Mouse (Mus musculus) hindbrain, embryonic 16.5 days (tissue): Measurements from ENCODE around the gene Tmem145. TPM values are rescaled to one million over a fixed set of nuclear protein-coding genes. Genes with fewer than 3 reads are reported as not detected.

Experiments used
- ATAC-seq: fragments of 200-750 bp; cut with Nextera tagmentation; 2 replicates; pipeline ENCODE4 v1.8.0; 2017; ENCODE audit warnings: moderate TSS enrichment, moderate library complexity
- H3K27ac ChIP-seq: fragments of 300-500 bp; sonication (generic); 2 replicates; pipeline ENCODE4 v1.5.1; 2014; ENCODE audit warnings: low read depth, mild to moderate bottlenecking, control low read depth, low read length, moderate library complexity
- H3K27me3 ChIP-seq: fragments of 300-500 bp; sonication (generic); replicated peaks from 2 replicates; pipeline ENCODE4 v1.6.1; 2014; ENCODE audit warnings: low read length; ENCODE audit not compliant: control insufficient read depth, insufficient read depth
- H3K36me3 ChIP-seq: fragments of 300-500 bp; sonication (generic); 2 replicates; pipeline ENCODE4 v1.6.1; 2014; ENCODE audit warnings: mild to moderate bottlenecking, low read length, moderate library complexity, mixed read lengths; ENCODE audit not compliant: control insufficient read depth, insufficient read depth
- H3K4me1 ChIP-seq: fragments of 300-500 bp; sonication (generic); 2 replicates; pipeline ENCODE4 v1.6.1; 2014; ENCODE audit warnings: low read depth, low read length; ENCODE audit not compliant: control insufficient read depth, insufficient read depth
- H3K4me2 ChIP-seq: fragments of 300-500 bp; sonication (generic); 2 replicates; pipeline ENCODE4 v1.6.1; 2014; ENCODE audit warnings: mild to moderate bottlenecking, low read length, control low read depth, moderate library complexity
- H3K4me3 ChIP-seq: fragments of 300-500 bp; sonication (generic); 2 replicates; pipeline ENCODE4 v1.5.1; 2014; ENCODE audit warnings: mild to moderate bottlenecking, low read length, control low read depth, moderate library complexity
- H3K9ac ChIP-seq: fragments of 300-500 bp; sonication (generic); 2 replicates; pipeline ENCODE4 v1.6.1; 2014; ENCODE audit warnings: low read depth, mild to moderate bottlenecking, control low read depth, low read length, moderate library complexity
- H3K9me3 ChIP-seq: fragments of 300-500 bp; sonication (generic); 2 replicates; pipeline ENCODE4 v1.6.1; 2014; ENCODE audit warnings: mild to moderate bottlenecking, low read length, moderate library complexity; ENCODE audit not compliant: control insufficient read depth
- WGBS: fragments of 180-500 bp; shearing (Covaris S2); extraction: QIAGEN DNeasy Blood & Tissue Kit; methylation state at CpG from one replicate; pipeline ENCODE4 v1.1.7; 2014; 5-methylcytosine and 5-hydroxymethylcytosine counted together
- polyA plus RNA-seq: library from polyadenylated mRNA; unstranded; fragments of >200 nt; fragmentation: Nextera tagmentation; extraction: Ambion mirVana; gene quantifications from 2 replicates; pipeline ENCODE4 v1.2.1, GENCODE M21; 2015

The Tmem145 gene
- polyA plus RNA-seq, 1 experiment from 2014 or later, result 78.7 TPM

GRCm38 (mm10) chr7:25274996-25275395 lies 30.9 kb upstream of the Tmem145 start:
- peaks cover 32% of the 10 kb centered on the region for H3K4me1 ChIP-seq

GRCm38 (mm10) chr7:25275555-25276298 lies 30.2 kb upstream of the Tmem145 start:
- Histone ChIP-seq H3K27me3 (no peaks in the 10 kb centered on the region), H3K4me3 (no peak overlapping the region), H3K9ac (peak overlapping the region; percentile 41; the same call in 1 of the 2 replicates), H3K36me3 (peaks cover 22% of the 10 kb centered on the region; the same call in 1 of the 2 replicates), H3K4me2 (no peak overlapping the region), H3K4me1 (peaks cover 36% of the 10 kb centered on the region), H3K9me3 (no peaks in the 10 kb centered on the region), H3K27ac (peak overlapping the region; percentile 20; the same call in 1 of the 2 replicates)
- 65% methylated on average over 9 of the region's 9 CpGs for WGBS
- ATAC-seq, result no peak

More at GRCm38 (mm10) chr7:25274996-25275395, 30.9 kb upstream of the Tmem145 start:
- H3K9ac ChIP-seq, result no peak overlapping the region
- no peak overlapping the region for H3K27ac ChIP-seq
- no peaks in the 10 kb centered on the region for H3K27me3 ChIP-seq
- no peaks in the 10 kb centered on the region for H3K9me3 ChIP-seq
- ATAC-seq, result no peak
- 82% methylated on average over 3 of the region's 3 CpGs for WGBS
- no peak overlapping the region for H3K4me3 ChIP-seq
- H3K4me2 ChIP-seq, result no peak overlapping the region
- H3K36me3 ChIP-seq, result peaks cover 22% of the 10 kb centered on the region; the same call in 1 of the 2 replicates

DNA sequence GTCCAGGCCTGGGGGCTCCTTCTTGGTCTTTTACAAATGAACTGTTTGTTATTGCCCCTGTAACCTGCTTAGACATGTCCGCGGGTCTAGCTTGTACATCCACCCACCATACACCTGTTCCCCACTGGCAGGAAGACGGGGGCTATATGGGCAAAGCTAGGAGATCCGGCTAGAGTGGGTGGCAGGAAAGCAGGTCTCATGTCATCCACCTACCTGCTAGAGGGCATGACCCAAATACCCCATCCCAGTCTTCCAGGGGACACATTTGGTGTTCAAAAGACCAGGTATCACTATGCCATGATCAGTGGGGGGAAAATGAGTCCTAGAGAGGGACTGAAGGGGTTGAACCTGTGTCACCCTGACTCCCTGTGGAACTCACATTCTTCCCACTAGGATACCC lies 28.5 kb upstream of the Tmem145 start:
- Histone ChIP-seq H3K4me3 (no peak overlapping the region; the same call in 1 of the 2 replicates), H3K36me3 (peaks cover 10% of the 10 kb centered on the region; the same call in 1 of the 2 replicates), H3K9ac (peak overlapping the region; percentile 1; the same call in 1 of the 2 replicates), H3K4me1 (peaks cover 45% of the 10 kb centered on the region), H3K4me2 (peak overlapping the region; percentile 73), H3K27ac (peak overlapping the region; percentile 65), H3K27me3 (no peaks in the 10 kb centered on the region), H3K9me3 (no peaks in the 10 kb centered on the region)
- ATAC-seq, result no peak
- WGBS, result 90% methylated on average over 4 of the region's 4 CpGs

DNA sequence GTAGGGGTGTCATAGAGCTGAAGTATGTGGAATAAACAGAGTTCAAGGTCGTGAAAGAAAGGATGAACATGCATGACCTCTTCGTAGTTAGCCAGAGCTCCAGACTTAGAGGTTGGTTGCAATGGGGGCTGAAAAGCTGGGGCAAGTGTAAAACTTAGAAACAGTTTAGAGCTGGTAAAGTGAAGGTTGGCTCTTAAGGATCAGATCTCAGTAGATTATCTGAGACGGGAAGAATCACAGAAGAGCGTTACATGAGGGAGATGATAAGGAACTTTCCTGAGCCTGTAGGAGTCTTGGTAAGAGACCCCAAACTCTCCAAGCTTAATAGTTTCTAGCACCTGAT lies 27.9 kb upstream of the Tmem145 start:
- H3K9ac ChIP-seq, result peak overlapping the region; percentile 1
- peaks cover 45% of the 10 kb centered on the region for H3K4me1 ChIP-seq
- H3K27me3 ChIP-seq, result no peaks in the 10 kb centered on the region
- H3K4me3 ChIP-seq, result peak overlapping the region; percentile 59
- peaks cover 5% of the 10 kb centered on the region; the same call in 1 of the 2 replicates for H3K36me3 ChIP-seq
- H3K9me3 ChIP-seq, result no peaks in the 10 kb centered on the region
- H3K27ac ChIP-seq, result peak overlapping the region; percentile 65
- ATAC-seq, result no peak
- H3K4me2 ChIP-seq, result peak overlapping the region; percentile 73
- 15% methylated on average over 4 of the region's 4 CpGs for WGBS

- WGBS, result under 1% methylated on average over 48 of the region's 60 CpGs
Observed at GRCm38 (mm10) chr7:25278341-25279075, 27.4 kb upstream of the Tmem145 start.

DNA sequence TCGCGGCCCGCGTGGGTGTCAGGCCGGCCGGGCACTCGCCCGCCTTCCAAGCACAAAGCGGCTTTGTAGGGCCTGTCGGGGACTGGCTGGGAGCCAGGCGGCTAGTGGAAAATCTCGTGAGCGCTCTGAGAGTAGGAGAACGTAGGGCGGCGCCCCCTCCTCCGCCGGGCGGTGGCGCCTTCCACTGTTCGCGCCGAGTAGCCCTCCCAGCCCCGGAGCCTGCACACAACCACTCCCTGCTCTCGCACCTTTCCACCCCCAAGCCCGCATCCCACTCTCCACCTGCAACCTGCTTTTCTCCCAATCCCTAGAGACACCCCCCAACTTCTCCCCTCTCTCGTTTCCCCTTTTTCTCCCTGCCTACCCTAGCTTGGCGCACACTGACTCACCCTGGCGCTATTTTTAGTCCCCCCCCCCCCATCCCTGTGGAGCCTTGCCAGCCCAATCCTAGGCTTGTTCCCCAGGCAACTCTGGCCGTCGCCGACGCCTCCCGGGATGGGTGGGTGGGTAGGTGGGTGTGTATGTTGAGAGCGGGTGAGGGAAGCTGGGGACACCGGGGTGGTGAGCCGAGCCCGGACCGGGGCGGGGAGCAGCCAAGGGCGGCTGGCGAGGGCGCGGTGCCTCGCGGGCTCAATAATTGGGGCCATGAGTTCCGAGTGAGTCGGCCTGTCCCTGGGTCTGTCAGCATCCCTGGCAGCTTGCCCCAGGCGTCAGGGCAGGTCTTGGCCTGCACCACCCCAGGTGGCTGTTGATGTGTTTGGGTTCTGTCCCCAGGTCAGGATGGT lies 26.6 kb upstream of the Tmem145 start:
- peak; percentile 66 for ATAC-seq
- Histone ChIP-seq H3K4me1 (peaks cover 50% of the 10 kb centered on the region), H3K9me3 (no peaks in the 10 kb centered on the region)

More at GRCm38 (mm10) chr7:25278341-25279075, 27.4 kb upstream of the Tmem145 start:
- Histone ChIP-seq H3K4me3 (peak overlapping the region; percentile 59), H3K9ac (peak overlapping the region; percentile 83), H3K27ac (peak overlapping the region; percentile 99), H3K4me1 (peaks cover 48% of the 10 kb centered on the region), H3K27me3 (no peaks in the 10 kb centered on the region), H3K36me3 (no peaks in the 10 kb centered on the region), H3K9me3 (no peaks in the 10 kb centered on the region), H3K4me2 (peak overlapping the region; percentile 73)
- peak; percentile 72 for ATAC-seq

DNA sequence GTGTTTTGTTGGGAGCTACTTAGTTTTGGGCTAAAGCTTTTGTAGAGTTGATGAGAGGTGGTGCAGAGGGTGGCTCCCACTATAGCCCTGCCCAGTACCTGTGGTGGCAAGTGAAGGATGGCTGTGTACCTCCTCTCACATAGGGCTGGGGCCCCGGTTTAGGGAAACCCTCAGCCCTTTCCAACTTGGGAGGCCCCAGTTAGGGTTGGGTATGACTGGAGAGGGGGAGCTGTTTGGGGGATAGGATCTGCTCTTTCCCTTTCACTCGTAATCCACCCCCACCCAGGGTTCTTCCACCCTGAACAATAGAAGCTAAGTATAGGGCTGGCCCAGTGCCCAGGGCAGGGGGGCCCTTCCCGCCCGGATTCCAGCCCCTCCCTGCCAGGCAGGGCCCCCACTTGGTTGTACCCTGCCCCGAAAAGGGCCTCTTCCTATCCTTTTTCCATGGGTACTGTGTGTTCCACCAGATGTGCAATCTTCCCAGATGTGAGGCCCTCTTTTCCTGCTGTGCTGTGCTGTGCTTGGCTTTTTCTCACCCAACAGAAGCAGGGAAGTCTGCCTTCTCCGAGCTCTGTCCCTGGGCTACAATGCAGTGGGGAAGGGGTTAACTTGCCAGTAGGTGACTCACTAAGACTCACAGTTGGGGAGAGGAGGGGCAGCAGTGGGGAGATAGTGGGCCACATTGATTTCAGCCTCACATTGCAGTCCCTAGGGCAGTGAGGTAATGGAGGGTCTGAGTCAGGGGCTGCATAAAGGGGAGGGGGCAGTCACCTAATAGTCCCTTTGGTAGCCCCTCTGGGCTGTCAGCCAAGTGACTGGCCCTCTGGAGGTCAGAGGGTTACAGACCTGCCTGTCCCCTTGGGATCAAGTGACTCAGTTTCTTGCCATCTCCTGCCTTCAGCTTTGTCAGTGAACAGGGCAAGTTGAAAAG lies 25.8 kb upstream of the Tmem145 start:
- H3K9ac ChIP-seq, result peak overlapping the region; percentile 83
- H3K27me3 ChIP-seq, result no peaks in the 10 kb centered on the region
- ATAC-seq, result 0 out of 2 replicates have a peak, but pooled peaks have one; percentile 1
- peak overlapping the region; percentile 73 for H3K4me2 ChIP-seq
- H3K4me3 ChIP-seq, result peak overlapping the region; percentile 59
- peaks cover 3% of the 10 kb centered on the region; the same call in 1 of the 2 replicates for H3K36me3 ChIP-seq
- H3K27ac ChIP-seq, result peak overlapping the region; percentile 99
- WGBS, result 2% methylated on average over 6 of the region's 6 CpGs
- no peaks in the 10 kb centered on the region for H3K9me3 ChIP-seq
- peaks cover 59% of the 10 kb centered on the region for H3K4me1 ChIP-seq

More for the DNA sequence above, 26.6 kb upstream of the Tmem145 start:
- H3K9ac ChIP-seq, result peak overlapping the region; percentile 83
- peak overlapping the region; percentile 59 for H3K4me3 ChIP-seq
- no peaks in the 10 kb centered on the region for H3K27me3 ChIP-seq
- no peaks in the 10 kb centered on the region for H3K36me3 ChIP-seq
- H3K27ac ChIP-seq, result peak overlapping the region; percentile 99
- 0% methylated on average over 36 of the region's 49 CpGs for WGBS
- peak overlapping the region; percentile 73 for H3K4me2 ChIP-seq

- H3K4me1 ChIP-seq, result peaks cover 52% of the 10 kb centered on the region
- H3K9me3 ChIP-seq, result no peaks in the 10 kb centered on the region
- 22% methylated on average over 12 of the region's 12 CpGs for WGBS
- peak overlapping the region; percentile 73 for H3K4me2 ChIP-seq
- peak overlapping the region; percentile 99 for H3K27ac ChIP-seq
- H3K9ac ChIP-seq, result peak overlapping the region; percentile 89
- H3K27me3 ChIP-seq, result no peaks in the 10 kb centered on the region
- H3K36me3 ChIP-seq, result peaks cover 14% of the 10 kb centered on the region
- peak overlapping the region; percentile 73 for H3K4me3 ChIP-seq
- no peak; the same call in 1 of the 2 replicates for ATAC-seq
Observed at GRCm38 (mm10) chr7:25281166-25281733, 24.7 kb upstream of the Tmem145 start.
